Mouse (Mus musculus) layer of hippocampus, adult 2 months (tissue): Measurements from ENCODE around the gene Adamts13. TPM values are rescaled to one million over a fixed set of nuclear protein-coding genes. Genes with fewer than 3 reads are reported as not detected.

Experiments
- DNase-seq, 2 experiments: peaks; one replicate each; pipeline ENCODE4 v3.0.0; 2022; ENCODE audit warnings: low spot score in 2 of 2
- H3K27ac ChIP-seq: fragments of 200-600 bp; 2 replicates; pipeline ENCODE4 v1.8.1; 2022
- H3K4me3 ChIP-seq: fragments of 200-600 bp; 2 replicates; pipeline ENCODE4 v1.8.1; 2022; ENCODE audit warnings: mild to moderate bottlenecking
- CTCF ChIP-seq: fragments of 200-600 bp; conservative IDR thresholded peaks from 2 replicates; pipeline ENCODE4 v1.8.1; 2022; ENCODE audit warnings: antibody characterized with exemption, mild to moderate bottlenecking, moderate library complexity
- total RNA-seq, 2 experiments: library from RNA; stranded (reverse); gene quantifications; 2 replicates each; pipeline ENCODE4 v1.2.3; 2021

Adamts13 gene
- total RNA-seq, 2 experiments from 2014 or later, result 0.90 to 1.1 TPM

GRCm38 (mm10) chr2:27049408-27049807 is 76.2 kb downstream of the Adamts13 start:
- no peak for DNase-seq
- Histone ChIP-seq H3K27ac (no peak overlapping the region), H3K4me3 (no peak overlapping the region)
- TF ChIP-seq CTCF, result no peak

GRCm38 (mm10) chr2:27058251-27058650 is 85.0 kb downstream of the Adamts13 start:
- Histone ChIP-seq H3K4me3 (no peak overlapping the region), H3K27ac (no peak overlapping the region)
- TF ChIP-seq CTCF, result no peak
- no peak for DNase-seq

- H3K27ac ChIP-seq, result no peak overlapping the region
- H3K4me3 ChIP-seq, result no peak overlapping the region
- no peak for DNase-seq
- TF ChIP-seq CTCF, result peak; percentile 30
These were observed 85.5 kb downstream of the Adamts13 start for GRCm38 (mm10) chr2:27058751-27059150.

- DNase-seq, result no peak
- H3K4me3 ChIP-seq, result no peak overlapping the region
- no peak overlapping the region for H3K27ac ChIP-seq
- TF ChIP-seq CTCF, result no peak
These were observed 86.0 kb downstream of the Adamts13 start for GRCm38 (mm10) chr2:27059187-27059586.

Other genes with a start within 250 kb of the Adamts13 start
- not detected for gene Abo, start 108.4 kb upstream of the Adamts13 start, total RNA-seq
- 10 to 100 TPM; 24.3 to 27.6 TPM for gene Surf6, start 70.5 kb upstream of the Adamts13 start, total RNA-seq
- gene Med22, start 62.7 kb upstream of the Adamts13 start, total RNA-seq, result 10 to 100 TPM; 44.6 to 46.5 TPM
- 100 to 1,000 TPM; 245 to 261 TPM for gene Rpl7a, start 62.7 kb upstream of the Adamts13 start, total RNA-seq
- 10 to 100 TPM; 35.9 to 36.9 TPM for gene Surf2, start 57.0 kb upstream of the Adamts13 start, total RNA-seq
- gene Surf1, start 56.9 kb upstream of the Adamts13 start, total RNA-seq, result 100 to 1,000 TPM in 1 of 2 experiments, 10 to 100 TPM in 1; 96.7 to 101 TPM
- gene Surf4, start 39.5 kb upstream of the Adamts13 start, total RNA-seq, result 10 to 100 TPM; 51.9 to 55.2 TPM
- under 1 TPM in 1 of 2 experiments, not detected in 1; 0.27 TPM for gene Stkld1, start 39.4 kb upstream of the Adamts13 start, total RNA-seq
- 10 to 100 TPM; 57.4 to 62.2 TPM for gene Rexo4, start 9.0 kb upstream of the Adamts13 start, total RNA-seq
- gene Cacfd1, start 36.5 kb downstream of the Adamts13 start, total RNA-seq, result 10 to 100 TPM; 45.0 to 47.0 TPM
- gene Slc2a6, start 54.6 kb downstream of the Adamts13 start, total RNA-seq, result 10 to 100 TPM; 38.4 to 42.3 TPM
- under 1 TPM; 0.51 to 0.71 TPM for gene Mymk, start 98.8 kb downstream of the Adamts13 start, total RNA-seq
- 10 to 100 TPM; 12.8 to 18.1 TPM for gene Adamtsl2, start 106.0 kb downstream of the Adamts13 start, total RNA-seq
- 100 to 1,000 TPM; 132 to 144 TPM for gene Fam163b, start 169.1 kb downstream of the Adamts13 start, total RNA-seq
- 1 to 10 TPM in 1 of 2 experiments, under 1 TPM in 1; 0.46 to 1.4 TPM for gene Dbh, start 191.8 kb downstream of the Adamts13 start, total RNA-seq